Mouse (Mus musculus) ES-Bruce4 (cell line): Measurements from ENCODE around the gene Fgfr2.

Experiments
- CTCF ChIP-seq: IDR thresholded peaks from one replicate; pipeline ENCODE4 v1.8.1; 2011; ENCODE audit warnings: low read depth, low read length
- POLR2A ChIP-seq: IDR thresholded peaks from one replicate; pipeline ENCODE4 v1.8.1; 2011; ENCODE audit warnings: low read length; ENCODE audit not compliant: insufficient read depth

DNA sequence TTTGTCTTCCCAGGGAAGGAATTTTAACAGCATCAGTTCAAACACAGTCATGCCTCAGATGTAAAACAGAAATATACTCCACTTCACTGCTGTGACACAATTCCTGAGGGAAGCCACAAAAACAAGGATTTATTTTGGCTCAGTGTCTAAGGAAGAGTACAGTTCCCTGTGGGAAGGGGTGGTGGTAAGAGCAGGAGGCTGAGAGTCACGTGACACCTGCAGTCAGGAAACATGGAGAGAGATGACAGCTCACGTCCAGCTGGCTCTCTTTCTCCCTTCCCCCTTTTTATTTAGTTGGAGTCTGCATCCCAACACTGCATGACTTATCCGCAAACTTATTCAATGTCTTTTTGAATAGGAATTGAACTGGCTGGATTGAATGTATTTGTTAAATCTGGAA lies 1475.6 kb downstream of the Fgfr2 start:
- TF ChIP-seq CTCF (no peak), POLR2A (no peak)
